In genomic region chr3:105055666-105056065, GRCm38 (mm10) we compare ENCODE assay signal across 13 mouse cellular contexts. TPM values are rescaled to one million over a fixed set of nuclear protein-coding genes. Genes with fewer than 3 reads are reported as not detected.
A peak's percentile ranks its signal among the peaks of the same experiment; 100 is the strongest.
DNase-seq lines count a peak whose midpoint lies in the region; ATAC-seq and TF ChIP-seq lines count a peak whose summit lies in the region.
"Had no signal": no experiment of that assay in that cellular context is flagged by ENCODE, and none has a peak within 500 bp of the region (broad histone marks: within the 10 kb centered on the region; RNA-seq: fewer than 3 reads in every experiment).

No protein-coding gene starts in this region.

- 69% methylated on average over 4 of the region's 4 CpGs for WGBS in intestine, embryonic 16.5 days
- WGBS in intestine, embryonic 15.5 days = 69% methylated on average over 4 of the region's 4 CpGs
- 51% methylated on average over 4 of the region's 4 CpGs for WGBS in lung, postnatal 0 days
- WGBS in liver, postnatal 0 days (ENCODE audit: insufficient replicate concordance) = 59% methylated on average over 4 of the region's 4 CpGs
- 85% methylated on average over 4 of the region's 4 CpGs for WGBS in midbrain, embryonic 16.5 days

- peak; percentile 84 for TF ChIP-seq EP300 in lung, postnatal 0 days (IDR thresholded peaks at IDR 0.05)
- no peak for TF ChIP-seq EP300 in liver, postnatal 0 days (IDR thresholded peaks at IDR 0.05; ENCODE audit: low read depth)

- ATAC-seq in intestine, embryonic 16.5 days = no peak
- ATAC-seq in intestine, embryonic 15.5 days = no peak
- 0 out of 2 replicates have a peak, but pooled peaks have one; percentile 2 for ATAC-seq in lung, postnatal 0 days
- ATAC-seq in liver, postnatal 0 days = no peak
- no peak for ATAC-seq in midbrain, embryonic 16.5 days

- H3K4me1 ChIP-seq in intestine, embryonic 16.5 days (ENCODE audit: control insufficient read depth, insufficient read depth, low read length) = peaks cover 10% of the 10 kb centered on the region
- peaks cover 15% of the 10 kb centered on the region; the same call in 1 of the 2 replicates for H3K4me1 ChIP-seq in intestine, embryonic 15.5 days (replicated peaks)
- peaks cover 10% of the 10 kb centered on the region; the same call in 1 of the 2 replicates for H3K4me1 ChIP-seq in lung, postnatal 0 days (ENCODE audit: insufficient read depth, low read depth, low read length)
- peaks cover 12% of the 10 kb centered on the region for H3K4me1 ChIP-seq in liver, postnatal 0 days (ENCODE audit: insufficient read depth)
- peaks cover 15% of the 10 kb centered on the region for H3K4me1 ChIP-seq in midbrain, embryonic 16.5 days (ENCODE audit: control insufficient read depth, insufficient read depth, low read length)

- DNase-seq in 3T3-L1 (ENCODE audit: low read depth, low spot score) = peak; percentile 81
- DNase-seq in adipocyte (ENCODE audit: low spot score) = peak; percentile 87
- DNase-seq in lung, postnatal 0 days (ENCODE audit: low spot score) = peak; percentile 62
- no peak for DNase-seq in liver, postnatal 0 days
- DNase-seq: cerebellum, postnatal 25 days; thymus, postnatal 4 days had no signal

- H3K4me2 ChIP-seq in intestine, embryonic 16.5 days (ENCODE audit: low read depth, low read length) = no peak overlapping the region
- no peak overlapping the region for H3K4me2 ChIP-seq in intestine, embryonic 15.5 days (replicated peaks)
- H3K4me2 ChIP-seq in lung, postnatal 0 days (replicated peaks; ENCODE audit: low read depth, low read length) = no peak overlapping the region
- no peak overlapping the region for H3K4me2 ChIP-seq in liver, postnatal 0 days (ENCODE audit: low read depth, low read length)
- H3K4me2 ChIP-seq in midbrain, embryonic 16.5 days (ENCODE audit: low read length) = no peak overlapping the region
- H3K4me2 ChIP-seq: embryonic facial prominence, embryonic 15.5 days had no signal

- H3K9me3 ChIP-seq in intestine, embryonic 16.5 days (ENCODE audit: control insufficient read depth, low read length) = no peaks in the 10 kb centered on the region
- H3K9me3 ChIP-seq in intestine, embryonic 15.5 days = no peaks in the 10 kb centered on the region
- H3K9me3 ChIP-seq in lung, postnatal 0 days (ENCODE audit: low read length) = no peaks in the 10 kb centered on the region
- no peaks in the 10 kb centered on the region for H3K9me3 ChIP-seq in liver, postnatal 0 days (ENCODE audit: low read length)
- no peaks in the 10 kb centered on the region for H3K9me3 ChIP-seq in midbrain, embryonic 16.5 days (replicated peaks; ENCODE audit: control insufficient read depth, low read length, poor library complexity, severe bottlenecking)
- H3K9me3 ChIP-seq: embryonic facial prominence, embryonic 15.5 days had no signal

- no peak overlapping the region for H3K9ac ChIP-seq in intestine, embryonic 16.5 days (ENCODE audit: low read depth, low read length)
- H3K9ac ChIP-seq in intestine, embryonic 15.5 days = no peak overlapping the region
- no peak overlapping the region for H3K9ac ChIP-seq in lung, postnatal 0 days (replicated peaks; ENCODE audit: low read depth)
- H3K9ac ChIP-seq in liver, postnatal 0 days (replicated peaks) = no peak overlapping the region
- H3K9ac ChIP-seq in midbrain, embryonic 16.5 days (ENCODE audit: low read depth, low read length) = no peak overlapping the region
- H3K9ac ChIP-seq: embryonic facial prominence, embryonic 15.5 days had no signal

- no peaks in the 10 kb centered on the region for H3K27me3 ChIP-seq in intestine, embryonic 16.5 days (replicated peaks; ENCODE audit: control insufficient read depth, insufficient read depth, low read length)
- H3K27me3 ChIP-seq in intestine, embryonic 15.5 days (replicated peaks) = 0 out of 2 replicates have a peak, but pooled peaks cover 3% of the 10 kb centered on the region
- H3K27me3 ChIP-seq in lung, postnatal 0 days (replicated peaks; ENCODE audit: insufficient read depth, low read length) = no peaks in the 10 kb centered on the region
- peaks cover 7% of the 10 kb centered on the region; the same call in 1 of the 2 replicates for H3K27me3 ChIP-seq in liver, postnatal 0 days (ENCODE audit: insufficient read depth, low read length)
- H3K27me3 ChIP-seq in midbrain, embryonic 16.5 days (ENCODE audit: control insufficient read depth, insufficient read depth, low read depth, low read length) = no peaks in the 10 kb centered on the region

- H3K4me3 ChIP-seq in intestine, embryonic 16.5 days (ENCODE audit: low read length) = no peak overlapping the region
- H3K4me3 ChIP-seq in intestine, embryonic 15.5 days (replicated peaks) = no peak overlapping the region
- no peak overlapping the region for H3K4me3 ChIP-seq in lung, postnatal 0 days (ENCODE audit: low read depth, low read length)
- no peak overlapping the region for H3K4me3 ChIP-seq in liver, postnatal 0 days (ENCODE audit: low read depth, low read length)
- no peak overlapping the region for H3K4me3 ChIP-seq in midbrain, embryonic 16.5 days (ENCODE audit: low read depth, low read length)
- H3K4me3 ChIP-seq: embryonic facial prominence, embryonic 15.5 days had no signal

- TF ChIP-seq CTCF in lung, postnatal 0 days (IDR thresholded peaks at IDR 0.05) = no peak
- TF ChIP-seq CTCF in liver, postnatal 0 days (IDR thresholded peaks at IDR 0.05; ENCODE audit: low read depth) = no peak

- no peaks in the 10 kb centered on the region for H3K36me3 ChIP-seq in intestine, embryonic 16.5 days (ENCODE audit: control insufficient read depth, insufficient read depth, low read length)
- no peaks in the 10 kb centered on the region for H3K36me3 ChIP-seq in intestine, embryonic 15.5 days
- H3K36me3 ChIP-seq in lung, postnatal 0 days (ENCODE audit: insufficient read depth, low read length) = no peaks in the 10 kb centered on the region
- no peaks in the 10 kb centered on the region for H3K36me3 ChIP-seq in liver, postnatal 0 days (replicated peaks; ENCODE audit: insufficient read depth, low read length)
- no peaks in the 10 kb centered on the region for H3K36me3 ChIP-seq in midbrain, embryonic 16.5 days (ENCODE audit: control insufficient read depth, insufficient read depth, low read length)
- H3K36me3 ChIP-seq: embryonic facial prominence, embryonic 15.5 days had no signal

- H3K27ac ChIP-seq in intestine, embryonic 16.5 days (ENCODE audit: low read length) = peak overlapping the region; percentile 4; the same call in 1 of the 2 replicates
- H3K27ac ChIP-seq in intestine, embryonic 15.5 days = no peak overlapping the region
- H3K27ac ChIP-seq in lung, postnatal 0 days (ENCODE audit: low read length) = peak overlapping the region; percentile 75
- H3K27ac ChIP-seq in liver, postnatal 0 days (ENCODE audit: low read depth) = no peak overlapping the region
- no peak overlapping the region for H3K27ac ChIP-seq in midbrain, embryonic 16.5 days (ENCODE audit: low read length)
- H3K27ac ChIP-seq: embryonic facial prominence, embryonic 15.5 days had no signal

RNA-seq across cellular contexts. Expression of gene Cttnbp2nl, which starts 2.7 kb away (rescaled TPM):
- polyA plus RNA-seq in intestine, embryonic 16.5 days (2015; fragmentation: Nextera tagmentation; extraction: Ambion mirVana) = 17.7 and 19.0 TPM in 2 replicates
- 18.8 and 21.9 TPM in 2 replicates for polyA plus RNA-seq in intestine, embryonic 15.5 days (2015; fragmentation: Nextera tagmentation; extraction: Ambion mirVana)
- 70.4 and 82.1 TPM in 2 replicates for polyA plus RNA-seq in lung, postnatal 0 days (2015; fragmentation: Nextera tagmentation; extraction: Ambion mirVana)
- 2.2 and 4.2 TPM in 2 replicates for polyA plus RNA-seq in liver, postnatal 0 days (2015; fragmentation: Nextera tagmentation; extraction: Ambion mirVana)
- polyA plus RNA-seq in midbrain, embryonic 16.5 days (2015; fragmentation: Nextera tagmentation; extraction: Ambion mirVana) = 57.9 and 58.5 TPM in 2 replicates

RNA-seq across cellular contexts. Expression of gene 4930564D02Rik, which starts 11.0 kb away (rescaled TPM):
- not detected in 2 replicates for polyA plus RNA-seq in intestine, embryonic 16.5 days (2015; fragmentation: Nextera tagmentation; extraction: Ambion mirVana)
- not detected in 2 replicates for polyA plus RNA-seq in intestine, embryonic 15.5 days (2015; fragmentation: Nextera tagmentation; extraction: Ambion mirVana)
- not detected in 2 replicates for polyA plus RNA-seq in lung, postnatal 0 days (2015; fragmentation: Nextera tagmentation; extraction: Ambion mirVana)
- polyA plus RNA-seq in liver, postnatal 0 days (2015; fragmentation: Nextera tagmentation; extraction: Ambion mirVana) = not detected in 2 replicates
- polyA plus RNA-seq in midbrain, embryonic 16.5 days (2015; fragmentation: Nextera tagmentation; extraction: Ambion mirVana) = not detected in 2 replicates
- polyA plus RNA-seq: embryonic facial prominence, embryonic 15.5 days; frontal cortex, adult 2 months; hindbrain, embryonic 11.5 days; limb, embryonic 11.5 days had no signal

Comparison
In these comparisons a context has a peak if more than half of its experiments do, and no peak if none do; other contexts are left out.
1. H3K27ac ChIP-seq: peak in intestine, embryonic 16.5 days (single experiment) and lung, postnatal 0 days (single experiment); none in intestine, embryonic 15.5 days (single experiment), liver, postnatal 0 days (single experiment) and midbrain, embryonic 16.5 days (single experiment).